Mouse (Mus musculus) heart, adult 2 months (tissue): Measurements from ENCODE around the gene Satb1. TPM values are rescaled to one million over a fixed set of nuclear protein-coding genes. Genes with fewer than 3 reads are reported as not detected.

Source experiments
- DNase-seq, 2 experiments: peaks; one replicate each; pipeline ENCODE4 v3.0.0; 2021
- H3K27ac ChIP-seq: fragments of 200-600 bp; 2 replicates; pipeline ENCODE4 v1.8.1; 2022
- H3K27me3 ChIP-seq: fragments of 200-500 bp; 2 replicates; pipeline ENCODE4 v1.6.1; 2012; ENCODE audit warnings: mild to moderate bottlenecking, low read length, inconsistent platforms, mixed read lengths; ENCODE audit not compliant: control insufficient read depth, insufficient read depth
- H3K36me3 ChIP-seq: fragments of 200-500 bp; 2 replicates; pipeline ENCODE4 v1.6.1; 2012; ENCODE audit warnings: low read length, inconsistent platforms; ENCODE audit not compliant: control insufficient read depth, insufficient read depth
- H3K4me1 ChIP-seq: fragments of 200-500 bp; 2 replicates; pipeline ENCODE4 v1.6.1; 2011; ENCODE audit warnings: low read length; ENCODE audit not compliant: control insufficient read depth, insufficient read depth
- H3K4me3 ChIP-seq: fragments of 200-600 bp; 2 replicates; pipeline ENCODE4 v1.8.1; 2022
- H3K79me2 ChIP-seq: fragments of 200-500 bp; replicated peaks from 2 replicates; pipeline ENCODE4 v1.6.1; 2012; ENCODE audit warnings: mild to moderate bottlenecking, inconsistent platforms, low read length, moderate library complexity, mixed read lengths; ENCODE audit not compliant: control insufficient read depth, insufficient read depth
- H3K9ac ChIP-seq: fragments of 200-500 bp; 2 replicates; pipeline ENCODE4 v1.6.1; 2012; ENCODE audit warnings: low read depth, mild to moderate bottlenecking, control low read depth, inconsistent platforms, low read length, mixed read lengths
- CTCF ChIP-seq: fragments of 200-600 bp; IDR thresholded peaks from 2 replicates; pipeline ENCODE4 v1.8.1; 2022; ENCODE audit warnings: antibody characterized with exemption, mild to moderate bottlenecking, moderate library complexity
- EP300 ChIP-seq: fragments of 200-500 bp; IDR thresholded peaks from 2 replicates; pipeline ENCODE4 v1.6.1; 2011; ENCODE audit warnings: low read depth, low read length, control low read depth; ENCODE audit not compliant: insufficient read depth
- POLR2A ChIP-seq: fragments of 200-500 bp; IDR thresholded peaks from 2 replicates; pipeline ENCODE4 v1.6.1; 2011; ENCODE audit warnings: mild to moderate bottlenecking, low read depth, low read length, control low read depth; ENCODE audit not compliant: insufficient read depth
- WGBS: fragments of 180-500 bp; shearing (Covaris S2); methylation state at CpG from one replicate; pipeline ENCODE4 v1.1.7; 2018; 5-methylcytosine and 5-hydroxymethylcytosine counted together
- intact Hi-C: fragments of 180-260 bp; cut with DNase I; formaldehyde crosslinking; loops from one replicate; pipeline ENCODE4 v1.15.1; 2025
- polyA plus RNA-seq: library from polyadenylated mRNA; depleted of rRNA; stranded (reverse); fragments of >200 nt; gene quantifications from 2 replicates; pipeline ENCODE4 v1.2.3, GENCODE M21; 2012
- total RNA-seq, 2 experiments: library from RNA; stranded (reverse); gene quantifications; 2 replicates each; pipeline ENCODE4 v1.2.3; 2021

The Satb1 gene
- total and polyA plus RNA-seq, 3 experiments: 10.9 to 25.4 (median 20.1) TPM

DNA sequence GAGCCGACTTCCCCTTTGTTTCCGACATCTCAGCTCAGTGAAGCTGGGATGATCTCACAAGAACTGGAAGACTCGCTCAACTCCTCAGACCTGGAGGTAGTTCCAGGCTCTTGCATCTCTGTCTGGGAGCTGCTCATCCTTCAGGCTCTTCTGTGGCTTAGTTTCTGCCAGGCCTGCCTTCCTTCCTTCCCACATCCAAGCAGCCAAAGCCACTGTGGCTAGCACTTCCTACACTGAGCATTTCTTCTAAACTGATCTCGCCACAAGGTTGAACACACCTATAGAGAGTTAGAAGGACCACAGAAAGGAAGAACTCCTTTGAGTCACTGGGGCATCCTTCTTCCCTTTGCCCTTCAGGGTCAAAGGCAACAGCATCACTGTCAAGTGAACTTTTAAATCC, 44.0 kb downstream of the Satb1 start:
- TF ChIP-seq CTCF (no peak), POLR2A (no peak), EP300 (no peak)
- DNase-seq: no peak
- Histone ChIP-seq H3K79me2 (no peaks in the 10 kb centered on the region), H3K4me3 (no peak overlapping the region), H3K36me3 (no peaks in the 10 kb centered on the region), H3K9ac (no peak overlapping the region), H3K27ac (no peak overlapping the region), H3K27me3 (no peaks in the 10 kb centered on the region), H3K4me1 (no peaks in the 10 kb centered on the region)
- intact Hi-C loops: no loop called here
- WGBS: 92% methylated on average over 4 of the region's 4 CpGs

- intact Hi-C loops: no loop called here
- WGBS: 94% methylated on average over 2 of the region's 2 CpGs
- DNase-seq: no peak
- Histone ChIP-seq H3K36me3 (no peaks in the 10 kb centered on the region), H3K27ac (no peak overlapping the region), H3K9ac (no peak overlapping the region), H3K79me2 (no peaks in the 10 kb centered on the region), H3K27me3 (no peaks in the 10 kb centered on the region), H3K4me3 (no peak overlapping the region), H3K4me1 (0 out of 2 replicates have a peak, but pooled peaks cover 3% of the 10 kb centered on the region)
- TF ChIP-seq POLR2A (no peak), EP300 (no peak), CTCF (no peak)
Measured at GRCm38 (mm10) chr17:51787955-51788354, 45.1 kb downstream of the Satb1 start.

DNA sequence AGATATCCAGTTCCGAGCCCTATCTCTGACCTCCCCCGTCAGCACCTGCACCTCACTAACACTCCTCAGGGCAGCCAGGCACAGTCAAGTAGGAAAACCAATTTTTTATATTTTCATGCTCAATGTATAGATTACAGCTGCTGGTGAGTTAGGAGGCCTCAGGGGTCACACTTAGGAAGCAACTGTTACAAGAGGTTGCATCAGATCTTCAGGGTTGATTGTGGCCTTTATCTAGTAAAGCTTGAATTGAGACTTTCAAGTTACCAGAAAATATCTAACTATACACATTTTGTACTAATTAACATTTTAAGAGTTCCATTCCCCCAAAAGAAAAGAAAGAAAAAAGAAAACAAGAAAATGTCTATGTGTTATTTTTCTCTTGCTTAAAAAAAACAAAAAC, 47.0 kb downstream of the Satb1 start:
- no peak overlapping the region for H3K4me3 ChIP-seq
- 68% methylated on average over 2 of the region's 2 CpGs for WGBS
- H3K36me3 ChIP-seq: no peaks in the 10 kb centered on the region
- H3K27me3 ChIP-seq: no peaks in the 10 kb centered on the region
- H3K79me2 ChIP-seq: no peaks in the 10 kb centered on the region
- H3K9ac ChIP-seq: no peak overlapping the region
- DNase-seq: no peak
- intact Hi-C loops: no loop called here
- no peak overlapping the region for H3K27ac ChIP-seq
- 0 out of 2 replicates have a peak, but pooled peaks cover 3% of the 10 kb centered on the region for H3K4me1 ChIP-seq
- no peak for TF ChIP-seq EP300
- no peak for TF ChIP-seq POLR2A
- no peak for TF ChIP-seq CTCF

DNA sequence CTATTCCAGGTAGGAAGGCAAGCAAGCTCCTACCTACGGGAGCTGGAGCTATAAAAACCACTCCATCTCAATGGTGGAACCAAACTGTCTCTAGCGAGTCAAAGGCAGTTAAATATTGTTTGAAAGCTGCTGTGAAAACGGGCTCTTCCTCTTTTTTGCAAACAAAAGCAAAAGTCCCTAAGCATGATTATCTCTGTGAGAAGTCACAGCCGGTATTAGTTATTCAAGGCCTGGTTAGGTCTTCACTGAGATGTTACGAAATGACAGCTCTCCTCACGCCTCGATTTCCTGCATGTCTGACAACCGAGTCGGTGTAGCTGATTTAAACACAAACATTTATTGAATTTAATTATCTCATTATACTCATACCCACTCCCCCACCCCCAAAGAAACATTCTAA, 48.2 kb downstream of the Satb1 start:
- intact Hi-C loops: no loop called here
- Histone ChIP-seq H3K4me1 (0 out of 2 replicates have a peak, but pooled peaks cover 3% of the 10 kb centered on the region), H3K4me3 (no peak overlapping the region), H3K9ac (no peak overlapping the region), H3K27me3 (no peaks in the 10 kb centered on the region), H3K36me3 (no peaks in the 10 kb centered on the region), H3K79me2 (no peaks in the 10 kb centered on the region), H3K27ac (no peak overlapping the region)
- no peak for DNase-seq
- TF ChIP-seq EP300 (no peak), CTCF (no peak), POLR2A (no peak)
- WGBS: 79% methylated on average over 9 of the region's 9 CpGs

DNA sequence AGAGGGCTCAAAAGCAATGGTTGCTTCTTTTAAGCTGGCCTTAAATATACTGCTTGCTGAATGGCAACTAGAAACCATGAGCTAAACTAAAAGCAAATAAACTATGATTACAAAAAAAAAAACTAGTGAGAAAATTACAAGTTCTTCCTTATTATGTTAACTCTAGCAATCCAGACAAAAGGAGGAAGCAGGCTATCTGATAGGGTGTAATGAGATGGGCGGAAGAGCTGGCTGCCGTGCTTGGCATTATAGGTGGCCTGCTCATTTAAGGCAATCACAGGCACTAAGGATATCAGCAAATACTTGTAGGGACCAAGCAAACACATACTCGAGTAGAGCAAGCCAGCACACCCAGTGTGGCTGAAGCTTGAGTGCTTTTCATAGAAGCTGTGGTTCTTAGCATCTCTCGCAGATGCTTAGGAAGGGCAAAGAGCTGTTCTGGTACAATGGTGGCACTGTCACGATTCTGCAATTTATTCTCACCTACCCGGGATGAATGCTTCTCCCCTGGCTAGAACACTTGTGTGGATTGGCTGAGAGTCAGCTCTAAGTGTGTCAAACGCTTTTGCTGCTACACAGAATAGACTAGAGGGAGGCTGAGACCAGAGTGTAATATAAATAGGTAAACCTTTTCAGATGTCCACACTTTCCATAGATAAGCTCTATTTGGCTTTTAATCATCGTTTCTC, 49.4 kb downstream of the Satb1 start:
- Histone ChIP-seq H3K4me3 (no peak overlapping the region), H3K9ac (no peak overlapping the region), H3K79me2 (no peaks in the 10 kb centered on the region), H3K36me3 (no peaks in the 10 kb centered on the region), H3K4me1 (0 out of 2 replicates have a peak, but pooled peaks cover 3% of the 10 kb centered on the region), H3K27me3 (no peaks in the 10 kb centered on the region), H3K27ac (no peak overlapping the region)
- no peak for TF ChIP-seq POLR2A
- TF ChIP-seq CTCF: no peak
- no peak for TF ChIP-seq EP300
- 63% methylated on average over 8 of the region's 8 CpGs for WGBS
- intact Hi-C loops: no loop called here
- no peak for DNase-seq

GRCm38 (mm10) chr17:51780036-51780435, 53.1 kb downstream of the Satb1 start:
- H3K9ac ChIP-seq: no peak overlapping the region
- WGBS: 95% methylated on average over 11 of the region's 11 CpGs
- DNase-seq: no peak
- TF ChIP-seq EP300 (no peak), CTCF (no peak), POLR2A (no peak)
- intact Hi-C loops: no loop called here
- no peaks in the 10 kb centered on the region for H3K27me3 ChIP-seq
- no peak overlapping the region for H3K4me3 ChIP-seq
- no peaks in the 10 kb centered on the region for H3K79me2 ChIP-seq
- H3K27ac ChIP-seq: no peak overlapping the region
- H3K4me1 ChIP-seq: 0 out of 2 replicates have a peak, but pooled peaks cover 3% of the 10 kb centered on the region
- H3K36me3 ChIP-seq: no peaks in the 10 kb centered on the region; the same call in 1 of the 2 replicates
